Mouse (Mus musculus) CH12.LX (cell line): ENCODE results near the gene Lage3.
A peak's percentile ranks its signal among the peaks of the same experiment; 100 is the strongest.

Experiments used
- CTCF ChIP-seq, 2 experiments: IDR thresholded peaks in 1 of 2; conservative IDR thresholded peaks in 1 of 2; 2 replicates each; pipeline ENCODE4 v1.5.1; 2011 to 2012; ENCODE audit warnings: low read depth in 2 of 2, low read length in 2 of 2, improper control_type of control experiment in 1 of 2, inconsistent platforms in 1 of 2, mild to moderate bottlenecking in 1 of 2, moderate library complexity in 1 of 2
- ELF1 ChIP-seq: IDR thresholded peaks from 2 replicates; pipeline ENCODE4 v1.6.1; 2014; ENCODE audit warnings: low read depth, mild to moderate bottlenecking, inconsistent platforms, low read length, improper control_type of control experiment
- EP300 ChIP-seq: IDR thresholded peaks from 2 replicates; pipeline ENCODE4 v1.6.1; 2011; ENCODE audit warnings: low read length, improper control_type of control experiment
- MAX ChIP-seq: IDR thresholded peaks from 2 replicates; pipeline ENCODE4 v1.6.1; 2011; ENCODE audit warnings: low read length, improper control_type of control experiment
- POLR2A ChIP-seq: IDR thresholded peaks from 2 replicates; pipeline ENCODE4 v1.6.1; 2011; ENCODE audit warnings: low read depth, mild to moderate bottlenecking, improper control_type of control experiment, low read length
- RCOR1 ChIP-seq: conservative IDR thresholded peaks from 2 replicates; pipeline ENCODE4 v1.6.1; 2012; ENCODE audit warnings: low read depth, mild to moderate bottlenecking, inconsistent platforms, low read length, improper control_type of control experiment
- USF1 ChIP-seq: IDR thresholded peaks from 2 replicates; pipeline ENCODE4 v1.6.1; 2014; ENCODE audit warnings: low read depth, mild to moderate bottlenecking, inconsistent platforms, low read length, improper control_type of control experiment

DNA sequence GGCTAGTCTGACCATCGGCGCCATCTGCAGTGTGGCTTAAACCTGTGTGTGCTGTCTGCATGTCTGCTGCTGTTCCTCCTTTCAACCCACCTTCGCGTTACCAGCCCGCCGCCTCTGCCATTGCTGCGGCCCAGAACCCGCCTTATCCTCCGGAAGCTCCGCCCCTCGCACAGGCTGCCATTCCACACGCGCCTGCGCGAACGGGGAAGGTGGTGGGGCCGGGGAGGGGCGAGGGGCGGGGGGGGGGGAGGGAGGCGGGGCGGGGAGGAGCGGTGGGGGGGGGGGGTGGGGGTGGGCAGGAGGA, at the start of gene Lage3:
- no peak for TF ChIP-seq CTCF (conservative IDR thresholded peaks at IDR 0.05 in 1 of 2, IDR thresholded peaks at IDR 0.05 in 1 of 2; ENCODE audit: low read depth in 2 of 2, low read length in 2 of 2)
- TF ChIP-seq ELF1 = peak; percentile 41; the same call in 1 of the 2 replicates
- no peak for TF ChIP-seq RCOR1
- no peak for TF ChIP-seq MAX
- no peak for TF ChIP-seq EP300
- no peak for TF ChIP-seq USF1
- TF ChIP-seq POLR2A = peak; percentile 71
